Comparison of ENCODE assay signal across 7 mouse cellular contexts in the genomic region with DNA sequence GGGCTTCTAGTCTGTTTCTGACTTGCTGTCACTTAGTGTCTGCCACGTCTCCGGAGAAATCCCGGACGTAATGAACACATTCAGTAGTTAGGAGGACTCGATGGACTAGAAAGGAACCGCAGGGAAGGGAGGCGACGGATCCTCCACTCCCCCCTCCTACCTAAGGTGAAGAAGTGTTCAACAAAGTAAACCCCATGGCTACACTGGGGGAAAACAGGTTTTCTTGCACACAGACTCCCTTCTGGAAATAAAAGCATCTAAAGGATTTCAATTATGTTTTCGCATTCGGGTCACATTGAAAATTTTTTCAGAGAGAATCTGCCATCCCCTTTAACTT. TPM values are rescaled to one million over a fixed set of nuclear protein-coding genes. Genes with fewer than 3 reads are reported as not detected.
DNase-seq lines count a peak whose midpoint lies in the region; ATAC-seq lines count a peak whose summit lies in the region.

No protein-coding gene starts in this region.

- H3K36me3 ChIP-seq in lung, embryonic 16.5 days (ENCODE audit: control insufficient read depth, insufficient read depth, low read length), result peaks cover 2% of the 10 kb centered on the region; the same call in 1 of the 2 replicates
- peaks cover 3% of the 10 kb centered on the region; the same call in 1 of the 2 replicates for H3K36me3 ChIP-seq in liver, embryonic 11.5 days (ENCODE audit: control insufficient read depth, insufficient read depth, low read length)
- peaks cover 10% of the 10 kb centered on the region; the same call in 1 of the 2 replicates for H3K36me3 ChIP-seq in stomach, embryonic 16.5 days (ENCODE audit: control insufficient read depth, insufficient read depth, low read length)

- 11% methylated on average over 10 of the region's 10 CpGs for WGBS in lung, embryonic 16.5 days
- 9% methylated on average over 10 of the region's 10 CpGs for WGBS in liver, embryonic 11.5 days
- 7% methylated on average over 10 of the region's 10 CpGs for WGBS in stomach, embryonic 16.5 days

- peak overlapping the region; percentile 50 for H3K27ac ChIP-seq in lung, embryonic 16.5 days (ENCODE audit: low read length)
- peak overlapping the region; percentile 64 for H3K27ac ChIP-seq in liver, embryonic 11.5 days (ENCODE audit: low read depth, low read length)
- H3K27ac ChIP-seq in stomach, embryonic 16.5 days (ENCODE audit: low read length), result peak overlapping the region; percentile 63

- peak overlapping the region; percentile 73 for H3K4me3 ChIP-seq in lung, embryonic 16.5 days (ENCODE audit: low read length)
- peak overlapping the region; percentile 64 for H3K4me3 ChIP-seq in liver, embryonic 11.5 days (ENCODE audit: low read depth, low read length)
- peak overlapping the region; percentile 76 for H3K4me3 ChIP-seq in stomach, embryonic 16.5 days (replicated peaks; ENCODE audit: low read length)

- DNase-seq in lung, postnatal 25 days (ENCODE audit: low spot score), result no peak
- DNase-seq in liver, embryonic 11.5 days (ENCODE audit: low spot score), result no peak
- no peak for DNase-seq in spleen, postnatal 14 days (ENCODE audit: low spot score in 2 of 2)
- no peak for DNase-seq in spleen, postnatal 36 days (ENCODE audit: low spot score in 2 of 2)

- peaks cover 6% of the 10 kb centered on the region for H3K4me1 ChIP-seq in lung, embryonic 16.5 days (replicated peaks; ENCODE audit: control insufficient read depth, insufficient read depth, low read length)
- no peaks in the 10 kb centered on the region for H3K4me1 ChIP-seq in liver, embryonic 11.5 days (replicated peaks; ENCODE audit: control insufficient read depth, insufficient read depth, low read length)
- H3K4me1 ChIP-seq in stomach, embryonic 16.5 days (ENCODE audit: control insufficient read depth, insufficient read depth, low read length), result peaks cover 8% of the 10 kb centered on the region; the same call in 1 of the 2 replicates

- H3K4me2 ChIP-seq in lung, embryonic 16.5 days (ENCODE audit: low read depth, low read length), result peak overlapping the region; percentile 97
- H3K4me2 ChIP-seq in liver, embryonic 11.5 days, result peak overlapping the region; percentile 91
- peak overlapping the region; percentile 99 for H3K4me2 ChIP-seq in stomach, embryonic 16.5 days (ENCODE audit: low read depth, low read length)

- no peak for ATAC-seq in lung, embryonic 16.5 days (ENCODE audit: low read depth)
- ATAC-seq in erythroid progenitor cell, adult 5-6 weeks (replicated peaks; ENCODE audit: low FRiP score, poor library complexity, severe bottlenecking), result 0 out of 2 replicates have a peak, but pooled peaks have one; percentile 26
- peak; percentile 32 for ATAC-seq in liver, embryonic 11.5 days (replicated peaks; ENCODE audit: low FRiP score)
- ATAC-seq in stomach, embryonic 16.5 days (ENCODE audit: insufficient read depth, low FRiP score), result peak; percentile 50; the same call in 1 of the 2 replicates

- no peaks in the 10 kb centered on the region for H3K9me3 ChIP-seq in lung, embryonic 16.5 days (ENCODE audit: control insufficient read depth, low read length)
- no peaks in the 10 kb centered on the region for H3K9me3 ChIP-seq in liver, embryonic 11.5 days (ENCODE audit: control insufficient read depth, low read length)
- no peaks in the 10 kb centered on the region for H3K9me3 ChIP-seq in stomach, embryonic 16.5 days (replicated peaks; ENCODE audit: control insufficient read depth, low read length)

- no peaks in the 10 kb centered on the region for H3K27me3 ChIP-seq in lung, embryonic 16.5 days (ENCODE audit: control insufficient read depth, insufficient read depth, low read depth, low read length)
- H3K27me3 ChIP-seq in liver, embryonic 11.5 days (replicated peaks; ENCODE audit: control insufficient read depth, insufficient read depth, low read length), result no peaks in the 10 kb centered on the region
- H3K27me3 ChIP-seq in stomach, embryonic 16.5 days (ENCODE audit: control insufficient read depth, insufficient read depth, low read length), result no peaks in the 10 kb centered on the region

- H3K9ac ChIP-seq in lung, embryonic 16.5 days (ENCODE audit: low read length), result peak overlapping the region; percentile 90
- peak overlapping the region; percentile 61 for H3K9ac ChIP-seq in liver, embryonic 11.5 days (ENCODE audit: low read depth, low read length)
- peak overlapping the region; percentile 90 for H3K9ac ChIP-seq in stomach, embryonic 16.5 days (ENCODE audit: low read length)

RNA-seq across cellular contexts. Expression of a gene that starts 0.3 kb away (rescaled TPM):
- 103 and 114 TPM in 2 replicates for polyA plus RNA-seq in lung, embryonic 16.5 days (2015; fragmentation: Nextera tagmentation; extraction: Ambion mirVana)
- 33.5 and 51.6 TPM in 2 replicates for total RNA-seq in erythroid progenitor cell, adult 5-6 weeks (2015; ENCODE audit: low replicate concordance)
- total RNA-seq in erythroid progenitor cell, adult 5-6 weeks (2017; ENCODE audit: low replicate concordance), result 19.6 and 45.5 TPM in 2 replicates
- polyA plus RNA-seq in liver, embryonic 11.5 days (2014; fragmentation: Nextera tagmentation; extraction: Ambion mirVana), result 62.9 and 63.7 TPM in 2 replicates
- 165 and 184 TPM in 2 replicates for polyA plus RNA-seq in stomach, embryonic 16.5 days (2015; fragmentation: Nextera tagmentation; extraction: Ambion mirVana)

RNA-seq across cellular contexts. Expression of a gene that starts 33.1 kb away (rescaled TPM):
- not detected in 2 replicates for polyA plus RNA-seq in lung, embryonic 16.5 days (2015; fragmentation: Nextera tagmentation; extraction: Ambion mirVana)
- not detected in 2 replicates for total RNA-seq in erythroid progenitor cell, adult 5-6 weeks (2015; ENCODE audit: low replicate concordance)
- total RNA-seq in erythroid progenitor cell, adult 5-6 weeks (2017; ENCODE audit: low replicate concordance), result not detected in 2 replicates
- polyA plus RNA-seq in liver, embryonic 11.5 days (2014; fragmentation: Nextera tagmentation; extraction: Ambion mirVana), result not detected in 2 replicates
- polyA plus RNA-seq in stomach, embryonic 16.5 days (2015; fragmentation: Nextera tagmentation; extraction: Ambion mirVana), result not detected in 2 replicates
